Mouse (Mus musculus): ENCODE results near the gene Ccdc85b. TPM values are rescaled to one million over a fixed set of nuclear protein-coding genes. Genes with fewer than 3 reads are reported as not detected.

The Ccdc85b gene
- polyA plus RNA-seq, 1 experiment: 3.3 TPM

DNA sequence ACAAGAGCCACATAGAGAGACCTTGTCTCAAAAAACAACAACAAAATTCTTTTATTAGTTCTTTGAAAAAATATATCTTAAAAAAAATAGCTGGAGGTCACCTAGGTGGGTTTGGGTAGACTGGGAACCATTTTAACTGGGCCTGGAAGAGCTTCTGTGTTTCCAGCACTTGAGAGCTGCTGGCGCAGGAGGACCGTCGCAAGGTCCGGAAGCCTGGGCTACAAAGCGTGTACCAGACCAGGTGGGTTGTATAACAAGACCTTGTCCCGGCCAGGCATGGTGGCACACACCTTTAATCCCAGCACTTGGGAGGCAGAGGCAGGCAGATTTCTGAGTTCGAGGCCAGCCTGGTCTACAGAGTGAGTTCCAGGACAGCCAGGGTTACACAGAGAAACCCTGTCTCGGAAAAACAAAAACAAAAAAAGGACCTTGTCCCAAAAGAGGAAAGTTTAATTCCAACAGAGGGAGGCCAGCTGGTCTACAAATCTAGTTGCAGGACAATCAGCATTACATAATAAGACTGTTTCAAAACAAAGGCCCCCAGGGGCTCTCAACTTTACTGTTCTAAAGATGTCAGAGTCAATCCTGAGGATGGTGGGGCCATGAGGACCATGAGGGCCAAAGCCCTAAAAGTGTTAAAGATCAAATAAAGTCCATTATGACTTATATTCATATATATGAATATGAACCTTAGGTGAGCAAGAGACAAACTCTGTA, 38.8 kb downstream of the Ccdc85b start:
- no peaks in the 10 kb centered on the region for H3K36me3 ChIP-seq (ENCODE audit: control insufficient read depth, insufficient read depth, low read length, poor library complexity, severe bottlenecking)
- no peak overlapping the region for H3K27ac ChIP-seq (ENCODE audit: insufficient read depth, low read length)
- no peak overlapping the region for H3K4me3 ChIP-seq (ENCODE audit: low read depth, low read length)
- H3K9me3 ChIP-seq (replicated peaks; ENCODE audit: control insufficient read depth, insufficient read depth, low read length, poor library complexity, severe bottlenecking): no peaks in the 10 kb centered on the region
- H3K9ac ChIP-seq (ENCODE audit: low read depth, poor library complexity, severe bottlenecking): no peak overlapping the region
- TF ChIP-seq CTCF (IDR thresholded peaks at IDR 0.05; ENCODE audit: low read depth, low read length): no peak
- no peak for TF ChIP-seq POLR2A (IDR thresholded peaks at IDR 0.05; ENCODE audit: insufficient read depth, low read length)
- no peak for TF ChIP-seq EP300 (IDR thresholded peaks at IDR 0.05; ENCODE audit: insufficient read depth, low read depth, low read length)
- no peaks in the 10 kb centered on the region for H3K27me3 ChIP-seq (ENCODE audit: control insufficient read depth, insufficient read depth, low read length, poor library complexity, severe bottlenecking)
- no peaks in the 10 kb centered on the region for H3K4me1 ChIP-seq (ENCODE audit: control insufficient read depth, insufficient read depth, low read length)

- Histone ChIP-seq H3K4me3 (ENCODE audit: low read depth, low read length) (no peak overlapping the region), H3K9me3 (replicated peaks; ENCODE audit: control insufficient read depth, insufficient read depth, low read length, poor library complexity, severe bottlenecking) (no peaks in the 10 kb centered on the region), H3K4me1 (ENCODE audit: control insufficient read depth, insufficient read depth, low read length) (no peaks in the 10 kb centered on the region), H3K27ac (ENCODE audit: insufficient read depth, low read length) (no peak overlapping the region), H3K36me3 (ENCODE audit: control insufficient read depth, insufficient read depth, low read length, poor library complexity, severe bottlenecking) (no peaks in the 10 kb centered on the region), H3K27me3 (ENCODE audit: control insufficient read depth, insufficient read depth, low read length, poor library complexity, severe bottlenecking) (no peaks in the 10 kb centered on the region), H3K9ac (ENCODE audit: low read depth, poor library complexity, severe bottlenecking) (no peak overlapping the region)
- TF ChIP-seq CTCF (IDR thresholded peaks at IDR 0.05; ENCODE audit: low read depth, low read length): no peak
Measured at GRCm38 (mm10) chr19:5414534-5414957, 43.1 kb downstream of the Ccdc85b start.

- no peaks in the 10 kb centered on the region for H3K9me3 ChIP-seq (replicated peaks; ENCODE audit: control insufficient read depth, insufficient read depth, low read length, poor library complexity, severe bottlenecking)
- no peaks in the 10 kb centered on the region for H3K4me1 ChIP-seq (ENCODE audit: control insufficient read depth, insufficient read depth, low read length)
- no peak overlapping the region for H3K4me3 ChIP-seq (ENCODE audit: low read depth, low read length)
- TF ChIP-seq POLR2A (IDR thresholded peaks at IDR 0.05; ENCODE audit: insufficient read depth, low read length): no peak
- TF ChIP-seq CTCF (IDR thresholded peaks at IDR 0.05; ENCODE audit: low read depth, low read length): no peak
- TF ChIP-seq EP300 (IDR thresholded peaks at IDR 0.05; ENCODE audit: insufficient read depth, low read depth, low read length): no peak
- H3K36me3 ChIP-seq (ENCODE audit: control insufficient read depth, insufficient read depth, low read length, poor library complexity, severe bottlenecking): no peaks in the 10 kb centered on the region
- no peaks in the 10 kb centered on the region for H3K27me3 ChIP-seq (ENCODE audit: control insufficient read depth, insufficient read depth, low read length, poor library complexity, severe bottlenecking)
- no peak overlapping the region for H3K9ac ChIP-seq (ENCODE audit: low read depth, poor library complexity, severe bottlenecking)
- H3K27ac ChIP-seq (ENCODE audit: insufficient read depth, low read length): no peak overlapping the region
Measured at GRCm38 (mm10) chr19:5413840-5414239, 43.9 kb downstream of the Ccdc85b start.

DNA sequence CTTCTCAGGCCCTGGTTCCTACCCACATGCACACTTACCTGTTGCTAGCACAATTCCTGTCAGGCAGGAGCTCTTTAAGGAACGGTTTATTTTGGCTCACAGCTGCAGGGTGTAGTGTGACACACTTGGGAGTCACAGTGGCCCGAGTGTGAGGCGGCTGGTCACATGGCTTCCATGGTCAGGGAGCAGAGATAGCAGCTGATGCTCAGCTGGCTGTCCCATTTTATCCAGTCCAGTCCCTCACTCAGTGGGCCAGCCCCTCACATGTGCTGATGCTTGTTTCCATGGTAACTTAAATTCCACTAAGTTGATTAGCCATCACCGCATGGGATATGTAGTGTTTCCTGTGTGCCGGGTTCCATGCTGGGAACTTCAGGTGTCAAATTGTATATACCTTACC, 45.7 kb downstream of the Ccdc85b start:
- no peaks in the 10 kb centered on the region for H3K27me3 ChIP-seq (ENCODE audit: control insufficient read depth, insufficient read depth, low read length, poor library complexity, severe bottlenecking)
- H3K36me3 ChIP-seq (ENCODE audit: control insufficient read depth, insufficient read depth, low read length, poor library complexity, severe bottlenecking): no peaks in the 10 kb centered on the region
- no peak overlapping the region for H3K27ac ChIP-seq (ENCODE audit: insufficient read depth, low read length)
- no peaks in the 10 kb centered on the region for H3K9me3 ChIP-seq (replicated peaks; ENCODE audit: control insufficient read depth, insufficient read depth, low read length, poor library complexity, severe bottlenecking)
- no peak overlapping the region for H3K4me3 ChIP-seq (ENCODE audit: low read depth, low read length)
- H3K4me1 ChIP-seq (ENCODE audit: control insufficient read depth, insufficient read depth, low read length): peaks cover 3% of the 10 kb centered on the region
- H3K9ac ChIP-seq (ENCODE audit: low read depth, poor library complexity, severe bottlenecking): no peak overlapping the region
- TF ChIP-seq POLR2A (IDR thresholded peaks at IDR 0.05; ENCODE audit: insufficient read depth, low read length): no peak
- no peak for TF ChIP-seq EP300 (IDR thresholded peaks at IDR 0.05; ENCODE audit: insufficient read depth, low read depth, low read length)
- no peak for TF ChIP-seq CTCF (IDR thresholded peaks at IDR 0.05; ENCODE audit: low read depth, low read length)

DNA sequence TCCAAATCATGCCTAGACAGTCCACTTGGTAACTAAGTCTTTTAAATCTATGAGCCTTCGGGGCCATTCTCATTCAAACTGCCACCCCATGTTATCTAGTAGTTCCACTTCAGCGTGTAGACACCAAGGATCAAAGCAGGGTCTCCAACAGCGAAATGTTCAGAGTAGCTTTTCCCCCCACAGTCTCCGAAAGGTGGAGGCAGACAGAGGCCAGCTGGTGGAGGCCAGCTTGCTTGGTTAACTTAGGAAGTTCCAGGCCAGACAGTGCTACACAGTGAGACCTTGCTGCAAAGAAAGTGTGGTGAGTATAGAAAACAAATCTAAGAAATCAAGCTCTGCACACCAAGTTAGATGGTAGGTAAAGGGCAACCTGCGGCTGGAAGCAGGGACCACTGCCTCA, 47.1 kb downstream of the Ccdc85b start:
- Histone ChIP-seq H3K9me3 (replicated peaks; ENCODE audit: control insufficient read depth, insufficient read depth, low read length, poor library complexity, severe bottlenecking) (no peaks in the 10 kb centered on the region), H3K27me3 (ENCODE audit: control insufficient read depth, insufficient read depth, low read length, poor library complexity, severe bottlenecking) (no peaks in the 10 kb centered on the region), H3K36me3 (ENCODE audit: control insufficient read depth, insufficient read depth, low read length, poor library complexity, severe bottlenecking) (no peaks in the 10 kb centered on the region), H3K9ac (ENCODE audit: low read depth, poor library complexity, severe bottlenecking) (no peak overlapping the region), H3K27ac (ENCODE audit: insufficient read depth, low read length) (no peak overlapping the region), H3K4me1 (ENCODE audit: control insufficient read depth, insufficient read depth, low read length) (peaks cover 3% of the 10 kb centered on the region), H3K4me3 (ENCODE audit: low read depth, low read length) (no peak overlapping the region)
- no peak for TF ChIP-seq EP300 (IDR thresholded peaks at IDR 0.05; ENCODE audit: insufficient read depth, low read depth, low read length)

DNA sequence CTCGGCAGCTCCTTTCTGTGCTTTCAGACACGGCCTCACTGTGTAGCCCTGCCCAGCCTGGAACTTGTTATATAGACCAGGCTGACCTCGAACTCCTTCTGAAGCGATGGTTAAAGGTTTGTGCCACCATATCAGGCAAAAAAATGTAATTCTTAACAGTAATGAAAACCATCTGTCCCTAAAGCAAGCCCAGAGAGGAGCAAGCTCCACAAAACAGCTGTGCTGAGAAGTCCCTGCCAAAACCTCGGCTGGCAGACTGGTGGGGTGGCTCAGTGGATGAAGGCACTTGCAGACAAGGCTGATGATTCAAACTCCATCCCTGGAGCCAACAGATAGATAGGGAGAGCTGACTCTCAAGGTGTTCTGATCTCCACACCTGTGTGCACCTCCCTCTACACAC, 48.6 kb downstream of the Ccdc85b start:
- Histone ChIP-seq H3K4me3 (ENCODE audit: low read depth, low read length) (no peak overlapping the region), H3K36me3 (ENCODE audit: control insufficient read depth, insufficient read depth, low read length, poor library complexity, severe bottlenecking) (no peaks in the 10 kb centered on the region), H3K27ac (ENCODE audit: insufficient read depth, low read length) (0 out of 2 replicates have a peak overlapping the region, but pooled peaks have one; percentile 4), H3K4me1 (ENCODE audit: control insufficient read depth, insufficient read depth, low read length) (peaks cover 3% of the 10 kb centered on the region), H3K9ac (ENCODE audit: low read depth, poor library complexity, severe bottlenecking) (no peak overlapping the region), H3K27me3 (ENCODE audit: control insufficient read depth, insufficient read depth, low read length, poor library complexity, severe bottlenecking) (no peaks in the 10 kb centered on the region), H3K9me3 (replicated peaks; ENCODE audit: control insufficient read depth, insufficient read depth, low read length, poor library complexity, severe bottlenecking) (no peaks in the 10 kb centered on the region)
- TF ChIP-seq CTCF (IDR thresholded peaks at IDR 0.05; ENCODE audit: low read depth, low read length) (no peak), POLR2A (IDR thresholded peaks at IDR 0.05; ENCODE audit: insufficient read depth, low read length) (no peak)

Measured in ES-Bruce4 (cell line).